15 mouse cellular contexts compared by ENCODE assay signal in genomic region chr8:61361476-61361875, GRCm38 (mm10).
"Had no signal": no experiment of that assay in that cellular context is flagged by ENCODE, and none has a peak within 500 bp of the region (broad histone marks: within the 10 kb centered on the region; RNA-seq: fewer than 3 reads in every experiment).

No protein-coding gene starts in this region.

- H3K4me3 ChIP-seq: kidney, embryonic 15.5 days; limb, embryonic 15.5 days; liver, embryonic 12.5 days; midbrain, embryonic 10.5 days; myocyte; neural tube, embryonic 12.5 days had no signal

- H3K27me3 ChIP-seq: kidney, embryonic 15.5 days; limb, embryonic 15.5 days; liver, embryonic 12.5 days; neural tube, embryonic 12.5 days had no signal

- DNase-seq: kidney, adult 11 months; kidney, postnatal 14 days; layer of hippocampus, postnatal 36 days; lung, embryonic 14.5 days; lung, postnatal 10 days; lung, postnatal 4 days; right cerebral cortex, adult 18-20 months; right cerebral cortex, postnatal 25 days had no signal

- ATAC-seq: hindbrain, postnatal 0 days; liver, embryonic 12.5 days had no signal

- H3K4me1 ChIP-seq: limb, embryonic 15.5 days; liver, embryonic 12.5 days had no signal

- H3K9me3 ChIP-seq: kidney, embryonic 15.5 days; limb, embryonic 15.5 days; liver, embryonic 12.5 days; midbrain, embryonic 10.5 days; neural tube, embryonic 12.5 days had no signal

- H3K27ac ChIP-seq: hindbrain, postnatal 0 days; limb, embryonic 15.5 days; liver, embryonic 12.5 days; midbrain, embryonic 10.5 days; neural tube, embryonic 12.5 days had no signal

- H3K9ac ChIP-seq: kidney, embryonic 15.5 days; limb, embryonic 15.5 days; liver, embryonic 12.5 days; lung, embryonic 14.5 days; neural tube, embryonic 12.5 days had no signal

- H3K4me2 ChIP-seq: kidney, embryonic 15.5 days; limb, embryonic 15.5 days; liver, embryonic 12.5 days; lung, embryonic 14.5 days; neural tube, embryonic 12.5 days had no signal
